Mouse (Mus musculus) heart, adult 2 months (tissue): ENCODE data around the gene Bean1.
"Not testable (repeated sequence)": the region's sequence is repeated elsewhere in the genome, so short reads cannot be mapped to it uniquely, and the experiment has no call there.

Experiments
- EP300 ChIP-seq: fragments of 200-500 bp; IDR thresholded peaks from 2 replicates; pipeline ENCODE4 v1.6.1; 2011; ENCODE audit warnings: low read depth, low read length, control low read depth; ENCODE audit not compliant: insufficient read depth
- POLR2A ChIP-seq: fragments of 200-500 bp; IDR thresholded peaks from 2 replicates; pipeline ENCODE4 v1.6.1; 2011; ENCODE audit warnings: mild to moderate bottlenecking, low read depth, low read length, control low read depth; ENCODE audit not compliant: insufficient read depth

- TF ChIP-seq POLR2A, EP300: not testable (repeated sequence)
Observed at GRCm38 (mm10) chr8:104261802-104262201, 91.6 kb downstream of the Bean1 start.
